Mouse (Mus musculus): Measurements from ENCODE around the gene Mapk1.

The Mapk1 gene

DNA sequence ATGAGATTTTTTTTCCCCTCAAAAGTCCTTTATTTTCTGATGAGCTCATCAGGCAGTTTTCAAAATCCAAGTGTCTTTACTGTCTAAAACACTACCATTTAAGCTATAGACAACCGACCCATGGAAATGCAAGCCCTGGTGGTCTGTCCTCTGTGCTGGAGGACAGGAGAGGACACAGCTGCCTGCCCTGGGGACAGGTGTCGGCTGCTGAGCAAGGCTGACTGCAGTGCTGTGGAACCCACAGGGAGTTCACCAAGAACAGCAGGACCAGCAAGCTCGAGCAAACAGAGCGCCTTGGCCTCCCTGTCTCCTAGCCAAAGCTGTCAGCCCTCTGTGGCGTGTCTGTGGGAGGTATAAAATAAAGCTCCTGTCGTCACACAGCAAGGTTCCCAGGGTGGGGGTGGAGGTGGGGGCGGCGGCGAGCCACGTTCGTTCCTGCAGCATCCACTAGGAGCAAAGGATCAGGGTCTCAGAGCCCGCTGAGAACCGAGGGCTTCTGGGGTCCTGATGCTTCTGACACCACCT lies 103.5 kb downstream of the Mapk1 start:
- DNase-seq: no peak

- no peak for DNase-seq
These were observed 105.2 kb downstream of the Mapk1 start for GRCm38 (mm10) chr16:17088346-17088745.

- DNase-seq: no peak
These were observed 113.8 kb downstream of the Mapk1 start for GRCm38 (mm10) chr16:17096938-17097337.
